Mouse (Mus musculus): ENCODE data around the gene Olfr1216. TPM values are rescaled to one million over a fixed set of nuclear protein-coding genes. Genes with fewer than 3 reads are reported as not detected.
"Not testable (repeated sequence)": the region's sequence is repeated elsewhere in the genome, so short reads cannot be mapped to it uniquely, and the experiment has no call there.

Gene Olfr1216
- not detected in 2 replicates for polyA plus RNA-seq (2012; ENCODE audit: insufficient read depth, low replicate concordance)

DNA sequence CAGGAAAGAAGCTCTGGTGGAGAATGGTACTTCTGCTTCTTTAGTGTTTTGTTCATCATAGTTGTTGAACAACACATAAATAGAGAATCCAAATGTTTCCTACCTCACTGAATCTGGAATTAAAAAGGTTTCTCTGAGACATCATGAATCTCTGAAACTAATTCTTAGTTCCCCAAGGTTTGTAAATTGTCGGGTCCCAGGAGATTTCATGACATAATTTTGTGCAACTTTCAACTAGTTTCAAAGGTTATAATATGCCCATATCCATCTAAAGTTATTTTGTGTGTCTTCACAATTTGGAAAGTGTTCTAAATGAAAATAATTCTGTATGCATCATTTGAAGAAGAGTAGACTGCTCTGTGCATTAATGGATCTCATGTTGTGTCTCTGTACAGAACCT is at the start of gene Olfr1216:
TSS of gene Olfr1216 (minus strand) at position 101 of the 400 bp plus-strand sequence.
- no peaks in the 10 kb centered on the region for H3K27me3 ChIP-seq (replicated peaks)
- no peak within 1 kb of the TSS for H3K4me3 ChIP-seq (replicated peaks)
- H3K9me3 ChIP-seq = no peaks in the 10 kb centered on the region
- no peaks in the 10 kb centered on the region for H3K4me1 ChIP-seq
- TF ChIP-seq GATA1 (IDR thresholded peaks at IDR 0.05; ENCODE audit: borderline replicate concordance, low read length) = no peak
- TF ChIP-seq FLI1 (IDR thresholded peaks at IDR 0.05; ENCODE audit: low read length) = no peak
- no peaks in the 10 kb centered on the region for H3K36me3 ChIP-seq (replicated peaks; ENCODE audit: low read length)

DNA sequence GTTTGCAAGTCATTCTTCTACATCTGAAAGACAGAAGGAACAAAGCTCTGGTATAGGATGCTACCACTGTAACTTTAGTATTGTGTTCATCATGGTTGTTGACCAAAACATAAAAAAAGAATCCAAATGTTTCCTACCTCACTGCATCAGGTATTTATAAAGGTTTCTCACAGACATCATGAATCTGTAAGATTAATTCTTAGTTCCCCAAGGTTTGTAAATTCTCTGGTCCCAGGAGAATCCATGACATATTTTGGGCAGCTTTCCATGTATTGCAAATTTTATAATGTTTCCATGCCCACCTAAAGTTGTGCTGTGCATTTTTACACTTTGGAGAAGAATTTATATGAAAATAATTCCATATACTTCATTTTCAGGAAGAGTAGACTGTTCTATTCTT is 42.9 kb upstream of the Olfr1216 start, which contains the start of gene Olfr1218:
TSS of gene Olfr1218 (minus strand) at position 101 of the 400 bp plus-strand sequence.
- H3K4me1 ChIP-seq = no peaks in the 10 kb centered on the region
- no peaks in the 10 kb centered on the region for H3K36me3 ChIP-seq (replicated peaks; ENCODE audit: low read length)
- H3K4me3 ChIP-seq (replicated peaks) = no peak within 1 kb of the TSS
- no peaks in the 10 kb centered on the region for H3K27me3 ChIP-seq (replicated peaks)
- no peak for TF ChIP-seq FLI1 (IDR thresholded peaks at IDR 0.05; ENCODE audit: low read length)
- TF ChIP-seq GATA1 (IDR thresholded peaks at IDR 0.05; ENCODE audit: borderline replicate concordance, low read length) = no peak
- H3K9me3 ChIP-seq = no peaks in the 10 kb centered on the region

GRCm38 (mm10) chr2:89031965-89032364 is 13.8 kb upstream of the Olfr1216 start, which contains the start of gene Olfr1217:
TSS of gene Olfr1217 (minus strand) at chr2:89032065.
- no peaks in the 10 kb centered on the region for H3K9me3 ChIP-seq
- H3K27me3 ChIP-seq (replicated peaks) = no peaks in the 10 kb centered on the region
- H3K4me1 ChIP-seq = no peaks in the 10 kb centered on the region
- no peak within 1 kb of the TSS for H3K4me3 ChIP-seq (replicated peaks)
- H3K36me3 ChIP-seq (replicated peaks; ENCODE audit: low read length) = no peaks in the 10 kb centered on the region
- TF ChIP-seq GATA1 (IDR thresholded peaks at IDR 0.05; ENCODE audit: borderline replicate concordance, low read length) (no peak), FLI1 (IDR thresholded peaks at IDR 0.05; ENCODE audit: low read length) (no peak)

DNA sequence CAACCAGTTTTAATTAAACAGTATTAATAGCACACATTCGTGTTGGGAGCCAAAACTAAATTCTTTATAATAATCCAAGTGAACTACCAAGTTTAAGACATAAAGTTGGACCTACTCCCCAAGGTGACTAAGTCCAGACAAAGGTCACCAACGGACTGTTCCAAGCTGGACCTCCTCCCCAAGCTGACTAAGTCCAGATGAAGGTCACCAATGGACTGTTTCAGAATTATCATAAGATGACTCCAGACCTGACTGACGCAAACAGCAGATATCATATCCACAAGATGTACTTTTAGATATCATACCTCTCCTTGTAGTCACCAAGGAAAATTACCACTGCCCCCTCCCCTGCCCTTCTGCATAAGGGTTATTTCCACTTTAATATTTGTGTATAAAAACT is 3.3 kb upstream of the Olfr1216 start:
- H3K27me3 ChIP-seq (replicated peaks); H3K4me1 ChIP-seq; H3K36me3 ChIP-seq (replicated peaks; ENCODE audit: low read length); H3K9me3 ChIP-seq; H3K4me3 ChIP-seq (replicated peaks): not testable (repeated sequence)

- Histone ChIP-seq H3K27me3 (replicated peaks) (no peaks in the 10 kb centered on the region), H3K4me3 (replicated peaks) (no peak within 1 kb of the TSS), H3K9me3 (no peaks in the 10 kb centered on the region), H3K36me3 (replicated peaks; ENCODE audit: low read length) (no peaks in the 10 kb centered on the region), H3K4me1 (no peaks in the 10 kb centered on the region)
- TF ChIP-seq GATA1 (IDR thresholded peaks at IDR 0.05; ENCODE audit: borderline replicate concordance, low read length) (no peak), FLI1 (IDR thresholded peaks at IDR 0.05; ENCODE audit: low read length) (no peak)
These were observed 11.3 kb downstream of the Olfr1216 start, which contains the start of gene Olfr1215 for GRCm38 (mm10) chr2:89006873-89007272. TSS of gene Olfr1215 (minus strand) at chr2:89006973.

GRCm38 (mm10) chr2:88992553-88992952 is 25.6 kb downstream of the Olfr1216 start, which contains the start of gene Olfr1214:
TSS of gene Olfr1214 (minus strand) at chr2:88992653.
- Histone ChIP-seq H3K27me3 (replicated peaks) (no peaks in the 10 kb centered on the region), H3K36me3 (replicated peaks; ENCODE audit: low read length) (no peaks in the 10 kb centered on the region), H3K9me3 (no peaks in the 10 kb centered on the region), H3K4me1 (no peaks in the 10 kb centered on the region), H3K4me3 (replicated peaks) (no peak within 1 kb of the TSS)
- TF ChIP-seq FLI1 (IDR thresholded peaks at IDR 0.05; ENCODE audit: low read length) (no peak), GATA1 (IDR thresholded peaks at IDR 0.05; ENCODE audit: borderline replicate concordance, low read length) (no peak)

DNA sequence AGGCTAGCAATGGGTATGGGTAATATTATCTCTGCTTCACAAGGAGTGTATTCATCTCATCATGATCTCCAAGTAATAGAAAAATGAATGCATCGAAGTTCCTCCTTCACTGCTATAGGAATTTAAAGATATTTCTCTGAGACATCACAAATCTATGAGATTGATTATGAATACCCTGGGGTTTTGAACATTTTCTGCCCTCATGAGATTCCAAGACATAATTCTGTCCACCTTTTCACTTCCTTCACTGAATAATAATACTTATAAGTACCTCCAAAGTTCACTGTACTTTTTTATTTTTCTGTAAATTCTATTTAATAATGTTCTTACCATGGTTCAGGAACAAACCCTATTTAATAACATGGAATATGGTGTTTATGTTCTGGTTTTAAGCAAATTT is 38.0 kb downstream of the Olfr1216 start, which contains the start of gene Gm13762:
TSS of gene Gm13762 (minus strand) at position 101 of the 400 bp plus-strand sequence.
- H3K9me3 ChIP-seq = no peaks in the 10 kb centered on the region
- no peaks in the 10 kb centered on the region for H3K27me3 ChIP-seq (replicated peaks)
- H3K4me1 ChIP-seq = no peaks in the 10 kb centered on the region
- H3K36me3 ChIP-seq (replicated peaks; ENCODE audit: low read length) = no peaks in the 10 kb centered on the region
- no peak for TF ChIP-seq FLI1 (IDR thresholded peaks at IDR 0.05; ENCODE audit: low read length)
- H3K4me3 ChIP-seq (replicated peaks) = no peak within 1 kb of the TSS

Other genes with a start within 250 kb of the Olfr1216 start
- gene Olfr1200, start 247.9 kb downstream of the Olfr1216 start, polyA plus RNA-seq (2012; ENCODE audit: insufficient read depth, low replicate concordance) = not detected in 2 replicates
- gene Olfr1201, start 225.3 kb downstream of the Olfr1216 start, polyA plus RNA-seq (2012; ENCODE audit: insufficient read depth, low replicate concordance) = not detected in 2 replicates
- 0.12 TPM in 1 of 2 replicates, not detected in the other for gene Olfr1202, start 203.8 kb downstream of the Olfr1216 start, polyA plus RNA-seq (2012; ENCODE audit: insufficient read depth, low replicate concordance)
- not detected in 2 replicates for gene Olfr1205, start 188.6 kb downstream of the Olfr1216 start, polyA plus RNA-seq (2012; ENCODE audit: insufficient read depth, low replicate concordance)
- gene Olfr1204, start 169.0 kb downstream of the Olfr1216 start, polyA plus RNA-seq (2012; ENCODE audit: insufficient read depth, low replicate concordance) = not detected in 2 replicates
- not detected in 2 replicates for gene Olfr1206, start 155.1 kb downstream of the Olfr1216 start, polyA plus RNA-seq (2012; ENCODE audit: insufficient read depth, low replicate concordance)
- gene Olfr1208, start 116.0 kb downstream of the Olfr1216 start, polyA plus RNA-seq (2012; ENCODE audit: insufficient read depth, low replicate concordance) = not detected in 2 replicates
- not detected in 2 replicates for gene Olfr1209, start 103.2 kb downstream of the Olfr1216 start, polyA plus RNA-seq (2012; ENCODE audit: insufficient read depth, low replicate concordance)
- not detected in 2 replicates for gene Olfr1211, start 80.2 kb downstream of the Olfr1216 start, polyA plus RNA-seq (2012; ENCODE audit: insufficient read depth, low replicate concordance)
- not detected in 2 replicates for gene Olfr1212, start 64.4 kb downstream of the Olfr1216 start, polyA plus RNA-seq (2012; ENCODE audit: insufficient read depth, low replicate concordance)
- not detected in 2 replicates for gene Gm13762, start 38.1 kb downstream of the Olfr1216 start, polyA plus RNA-seq (2012; ENCODE audit: insufficient read depth, low replicate concordance)
- not detected in 2 replicates for gene Olfr1214, start 25.7 kb downstream of the Olfr1216 start, polyA plus RNA-seq (2012; ENCODE audit: insufficient read depth, low replicate concordance)
- not detected in 2 replicates for gene Olfr1215, start 11.4 kb downstream of the Olfr1216 start, polyA plus RNA-seq (2012; ENCODE audit: insufficient read depth, low replicate concordance)
- gene Olfr1217, start 13.7 kb upstream of the Olfr1216 start, polyA plus RNA-seq (2012; ENCODE audit: insufficient read depth, low replicate concordance) = not detected in 2 replicates
- gene Olfr1218, start 42.8 kb upstream of the Olfr1216 start, polyA plus RNA-seq (2012; ENCODE audit: insufficient read depth, low replicate concordance) = not detected in 2 replicates
- gene Olfr1219, start 65.2 kb upstream of the Olfr1216 start, polyA plus RNA-seq (2012; ENCODE audit: insufficient read depth, low replicate concordance) = not detected in 2 replicates
- not detected in 2 replicates for gene Olfr1220, start 88.5 kb upstream of the Olfr1216 start, polyA plus RNA-seq (2012; ENCODE audit: insufficient read depth, low replicate concordance)
- gene Olfr1221, start 98.9 kb upstream of the Olfr1216 start, polyA plus RNA-seq (2012; ENCODE audit: insufficient read depth, low replicate concordance) = not detected in 2 replicates
- not detected in 2 replicates for gene Olfr1222, start 114.7 kb upstream of the Olfr1216 start, polyA plus RNA-seq (2012; ENCODE audit: insufficient read depth, low replicate concordance)
- not detected in 2 replicates for gene Olfr1223, start 133.2 kb upstream of the Olfr1216 start, polyA plus RNA-seq (2012; ENCODE audit: insufficient read depth, low replicate concordance)
- gene Olfr1224-ps1, start 145.8 kb upstream of the Olfr1216 start, polyA plus RNA-seq (2012; ENCODE audit: insufficient read depth, low replicate concordance) = not detected in 2 replicates
- not detected in 2 replicates for gene Olfr1225, start 156.3 kb upstream of the Olfr1216 start, polyA plus RNA-seq (2012; ENCODE audit: insufficient read depth, low replicate concordance)
- gene Olfr1226, start 181.7 kb upstream of the Olfr1216 start, polyA plus RNA-seq (2012; ENCODE audit: insufficient read depth, low replicate concordance) = not detected in 2 replicates
- not detected in 2 replicates for gene Olfr1228, start 235.7 kb upstream of the Olfr1216 start, polyA plus RNA-seq (2012; ENCODE audit: insufficient read depth, low replicate concordance)

Measured in megakaryocyte, embryonic 14.5 days (primary cell).